Mouse (Mus musculus) inflammation-experienced regulatory T-cells, adult 6 months (primary cell): ENCODE results near the gene Pmpcb. TPM values are rescaled to one million over a fixed set of nuclear protein-coding genes. Genes with fewer than 3 reads are reported as not detected.

Source experiments
- ATAC-seq: one replicate; pipeline ENCODE4 v1.8.0; 2017
- polyA plus RNA-seq, 3 experiments: library from polyadenylated mRNA; unstranded; fragments of 100-300 nt; shearing (Covaris generic); gene quantifications; one replicate each; pipeline ENCODE4 v1.2.1; 2017

Gene Pmpcb
- polyA plus RNA-seq, 3 experiments from 2014 or later = 79.0 to 84.3 (median 82.6) TPM

- no peak for ATAC-seq
These were observed 4.0 kb upstream of the Pmpcb start for GRCm38 (mm10) chr5:21732930-21733329.

GRCm38 (mm10) chr5:21735100-21735499 is 1.8 kb upstream of the Pmpcb start:
- no peak for ATAC-seq

GRCm38 (mm10) chr5:21735584-21735983 is 1.4 kb upstream of the Pmpcb start:
- ATAC-seq = peak; percentile 67

- ATAC-seq = no peak
These were observed 895 bp upstream of the Pmpcb start for GRCm38 (mm10) chr5:21736046-21736445.

- peak; percentile 0 for ATAC-seq
These were observed 679 bp downstream of the Pmpcb start for GRCm38 (mm10) chr5:21737620-21738019.

- ATAC-seq = no peak
These were observed 2.2 kb downstream of the Pmpcb start for GRCm38 (mm10) chr5:21739120-21739519.

- no peak for ATAC-seq
These were observed 2.9 kb downstream of the Pmpcb start for GRCm38 (mm10) chr5:21739881-21740280.

- ATAC-seq = no peak
These were observed 6.7 kb downstream of the Pmpcb start for GRCm38 (mm10) chr5:21743606-21744005.

- no peak for ATAC-seq
These were observed 7.7 kb downstream of the Pmpcb start for GRCm38 (mm10) chr5:21744651-21745050.

- no peak for ATAC-seq
These were observed 9.0 kb downstream of the Pmpcb start for GRCm38 (mm10) chr5:21745966-21746365.

- ATAC-seq = no peak
These were observed 31.6 kb downstream of the Pmpcb start for GRCm38 (mm10) chr5:21768506-21768905.

GRCm38 (mm10) chr5:21769841-21770240 is 32.9 kb downstream of the Pmpcb start:
- no peak for ATAC-seq

- ATAC-seq = no peak
These were observed 39.5 kb downstream of the Pmpcb start for GRCm38 (mm10) chr5:21776491-21776890.

GRCm38 (mm10) chr5:21784161-21785052 is 47.5 kb downstream of the Pmpcb start:
- ATAC-seq = peak; percentile 39

GRCm38 (mm10) chr5:21785053-21785452 is 48.1 kb downstream of the Pmpcb start, which contains the start of the genes Dnajc2 and Psmc2:
Gene Dnajc2 (minus strand): TSS chr5:21785251.
Gene Psmc2 (plus strand): TSS chr5:21785283.
- ATAC-seq = peak; percentile 89

- ATAC-seq = no peak
These were observed 48.8 kb downstream of the Pmpcb start for GRCm38 (mm10) chr5:21785776-21786175.

- peak; percentile 74 for ATAC-seq
These were observed 49.6 kb downstream of the Pmpcb start for GRCm38 (mm10) chr5:21786258-21787185.

GRCm38 (mm10) chr5:21787186-21788105 is 50.5 kb downstream of the Pmpcb start:
- ATAC-seq = no peak

GRCm38 (mm10) chr5:21789061-21789460 is 52.1 kb downstream of the Pmpcb start:
- no peak for ATAC-seq

- no peak for ATAC-seq
These were observed 55.2 kb downstream of the Pmpcb start for GRCm38 (mm10) chr5:21792166-21792565.

GRCm38 (mm10) chr5:21802907-21803306 is 66.0 kb downstream of the Pmpcb start:
- no peak for ATAC-seq

GRCm38 (mm10) chr5:21803691-21804188 is 66.8 kb downstream of the Pmpcb start:
- ATAC-seq = no peak
